Mouse (Mus musculus) embryonic facial prominence, embryonic 11.5 days (tissue): ENCODE data around the gene Dhx33. TPM values are rescaled to one million over a fixed set of nuclear protein-coding genes. Genes with fewer than 3 reads are reported as not detected.
A peak's percentile ranks its signal among the peaks of the same experiment; 100 is the strongest.

Source experiments
- ATAC-seq: fragments of 200-750 bp; cut with Nextera tagmentation; replicated peaks from 2 replicates; pipeline ENCODE4 v1.8.0; 2017; ENCODE audit warnings: low read depth; ENCODE audit not compliant: insufficient number of reproducible peaks, low FRiP score, low TSS enrichment
- DNase-seq: peaks from one replicate; pipeline ENCODE4 v3.0.0-alpha.2; 2015; ENCODE audit warnings: low spot score
- H3K27ac ChIP-seq: fragments of 300-500 bp; sonication (generic); replicated peaks from 2 replicates; pipeline ENCODE4 v1.5.1; 2014; ENCODE audit warnings: mild to moderate bottlenecking, low read depth, low read length, control low read depth
- H3K27me3 ChIP-seq: fragments of 300-500 bp; sonication (generic); 2 replicates; pipeline ENCODE4 v1.6.1; 2014; ENCODE audit warnings: mild to moderate bottlenecking, low read length, moderate library complexity, mixed read lengths; ENCODE audit not compliant: control insufficient read depth, insufficient read depth
- H3K36me3 ChIP-seq: fragments of 300-500 bp; sonication (generic); replicated peaks from 2 replicates; pipeline ENCODE4 v1.6.1; 2014; ENCODE audit warnings: low read depth, mild to moderate bottlenecking, low read length, moderate library complexity, mixed read lengths; ENCODE audit not compliant: control insufficient read depth, insufficient read depth
- H3K4me1 ChIP-seq: fragments of 300-500 bp; sonication (generic); 2 replicates; pipeline ENCODE4 v1.6.1; 2014; ENCODE audit warnings: low read length, mixed read lengths; ENCODE audit not compliant: control insufficient read depth, insufficient read depth
- H3K4me2 ChIP-seq: fragments of 300-500 bp; sonication (generic); 2 replicates; pipeline ENCODE4 v1.6.1; 2014; ENCODE audit warnings: low read depth, mild to moderate bottlenecking, control low read depth, low read length, moderate library complexity
- H3K4me3 ChIP-seq: fragments of 300-500 bp; sonication (generic); 2 replicates; pipeline ENCODE4 v1.5.1; 2014; ENCODE audit warnings: low read depth, low read length, control low read depth
- H3K9ac ChIP-seq: fragments of 300-500 bp; sonication (generic); replicated peaks from 2 replicates; pipeline ENCODE4 v1.6.1; 2014; ENCODE audit warnings: mild to moderate bottlenecking, control low read depth, low read length
- H3K9me3 ChIP-seq: fragments of 300-500 bp; sonication (generic); replicated peaks from 2 replicates; pipeline ENCODE4 v1.6.1; 2016; ENCODE audit warnings: mild to moderate bottlenecking, low read length, inconsistent platforms, mixed read lengths; ENCODE audit not compliant: control insufficient read depth
- WGBS: fragments of 180-500 bp; shearing (Covaris S2); extraction: QIAGEN DNeasy Blood & Tissue Kit; methylation state at CpG from one replicate; pipeline ENCODE4 v1.1.7; 2014; 5-methylcytosine and 5-hydroxymethylcytosine counted together
- polyA plus RNA-seq: library from polyadenylated mRNA; unstranded; fragments of >200 nt; fragmentation: Nextera tagmentation; extraction: Ambion mirVana; gene quantifications from 2 replicates; pipeline ENCODE4 v1.2.1, GENCODE M21; 2014

Dhx33 gene
- polyA plus RNA-seq, 1 experiment from 2014 or later = 24.8 TPM

GRCm38 (mm10) chr11:71028280-71028679, 24.0 kb upstream of the Dhx33 start:
- DNase-seq = no peak
- ATAC-seq = no peak
- Histone ChIP-seq H3K4me3 (no peak overlapping the region), H3K27ac (no peak overlapping the region), H3K9ac (no peak overlapping the region), H3K4me1 (no peaks in the 10 kb centered on the region; the same call in 1 of the 2 replicates), H3K9me3 (no peaks in the 10 kb centered on the region), H3K36me3 (no peaks in the 10 kb centered on the region; the same call in 1 of the 2 replicates), H3K4me2 (no peak overlapping the region), H3K27me3 (no peaks in the 10 kb centered on the region)
- 81% methylated on average over 3 of the region's 3 CpGs for WGBS

GRCm38 (mm10) chr11:71019201-71020068, 15.2 kb upstream of the Dhx33 start, which contains the start of the genes Mis12 and Derl2:
Gene Mis12, plus strand, starts transcription at chr11:71019611.
Gene Derl2, minus strand, starts transcription at chr11:71019841.
- H3K27ac ChIP-seq = peak within 1 kb of the TSS; percentile 80
- DNase-seq = peak; percentile 98
- peak within 1 kb of the TSS; percentile 57 for H3K4me2 ChIP-seq
- no peaks in the 10 kb centered on the region for H3K9me3 ChIP-seq
- H3K4me1 ChIP-seq = no peaks in the 10 kb centered on the region
- H3K27me3 ChIP-seq = no peaks in the 10 kb centered on the region
- peak within 1 kb of the TSS; percentile 87 for H3K4me3 ChIP-seq
- peak within 1 kb of the TSS; percentile 91 for H3K9ac ChIP-seq
- ATAC-seq = peak; percentile 100
- WGBS = under 1% methylated on average over 68 of the region's 71 CpGs
- no peaks in the 10 kb centered on the region for H3K36me3 ChIP-seq

- Histone ChIP-seq H3K4me1 (no peaks in the 10 kb centered on the region), H3K27ac (no peak overlapping the region; the same call in 1 of the 2 replicates), H3K27me3 (no peaks in the 10 kb centered on the region), H3K4me2 (peak overlapping the region; percentile 34), H3K36me3 (no peaks in the 10 kb centered on the region), H3K4me3 (peak overlapping the region; percentile 87), H3K9ac (peak overlapping the region; percentile 91), H3K9me3 (no peaks in the 10 kb centered on the region)
- ATAC-seq (no peak; the same call in 1 of the 2 replicates), DNase-seq (no peak)
- 6% methylated on average over 28 of the region's 28 CpGs for WGBS
These were observed 14.4 kb upstream of the Dhx33 start for GRCm38 (mm10) chr11:71018416-71019200.

GRCm38 (mm10) chr11:71017051-71017450, 12.8 kb upstream of the Dhx33 start:
- no peak overlapping the region for H3K27ac ChIP-seq
- no peak overlapping the region for H3K4me2 ChIP-seq
- no peaks in the 10 kb centered on the region for H3K27me3 ChIP-seq
- H3K4me3 ChIP-seq = no peak overlapping the region
- DNase-seq = no peak
- no peak for ATAC-seq
- no peaks in the 10 kb centered on the region for H3K4me1 ChIP-seq
- WGBS = 93% methylated on average over 1 of the region's 1 CpGs
- no peaks in the 10 kb centered on the region for H3K9me3 ChIP-seq
- peaks cover 3% of the 10 kb centered on the region for H3K36me3 ChIP-seq
- H3K9ac ChIP-seq = no peak overlapping the region

- peaks cover 3% of the 10 kb centered on the region for H3K36me3 ChIP-seq
- H3K4me2 ChIP-seq = no peak overlapping the region
- H3K4me1 ChIP-seq = no peaks in the 10 kb centered on the region
- H3K27me3 ChIP-seq = no peaks in the 10 kb centered on the region
- no peak overlapping the region for H3K27ac ChIP-seq
- WGBS = 96% methylated on average over 7 of the region's 7 CpGs
- ATAC-seq (no peak), DNase-seq (no peak)
- H3K4me3 ChIP-seq = no peak overlapping the region
- H3K9me3 ChIP-seq = no peaks in the 10 kb centered on the region
- no peak overlapping the region for H3K9ac ChIP-seq
These were observed 8.5 kb upstream of the Dhx33 start for GRCm38 (mm10) chr11:71012743-71013142.

GRCm38 (mm10) chr11:71008321-71008720, 4.1 kb upstream of the Dhx33 start:
- no peak for ATAC-seq
- H3K9me3 ChIP-seq = no peaks in the 10 kb centered on the region
- H3K27me3 ChIP-seq = no peaks in the 10 kb centered on the region
- no peaks in the 10 kb centered on the region for H3K4me1 ChIP-seq
- 95% methylated on average over 3 of the region's 3 CpGs for WGBS
- H3K4me3 ChIP-seq = no peak overlapping the region
- no peak for DNase-seq
- peaks cover 3% of the 10 kb centered on the region for H3K36me3 ChIP-seq
- H3K9ac ChIP-seq = no peak overlapping the region
- no peak overlapping the region for H3K27ac ChIP-seq
- H3K4me2 ChIP-seq = no peak overlapping the region

GRCm38 (mm10) chr11:71007831-71008230, 3.6 kb upstream of the Dhx33 start:
- Histone ChIP-seq H3K4me3 (no peak overlapping the region), H3K27me3 (no peaks in the 10 kb centered on the region), H3K4me1 (no peaks in the 10 kb centered on the region), H3K9ac (no peak overlapping the region), H3K9me3 (no peaks in the 10 kb centered on the region), H3K4me2 (no peak overlapping the region), H3K36me3 (peaks cover 3% of the 10 kb centered on the region), H3K27ac (no peak overlapping the region)
- DNase-seq (no peak), ATAC-seq (no peak)
- 90% methylated on average over 7 of the region's 7 CpGs for WGBS
